Mouse (Mus musculus) lung, adult 18-20 months (tissue): Measurements from ENCODE around the gene Igf2bp3.

ENCODE experiments used
- DNase-seq, 2 experiments: peaks; one replicate each; pipeline ENCODE4 v3.0.0; 2022; ENCODE audit warnings: mixed read lengths in 2 of 2

The Igf2bp3 gene

GRCm38 (mm10) chr6:49173265-49173664 lies 41.5 kb downstream of the Igf2bp3 start:
- DNase-seq, result no peak

DNA sequence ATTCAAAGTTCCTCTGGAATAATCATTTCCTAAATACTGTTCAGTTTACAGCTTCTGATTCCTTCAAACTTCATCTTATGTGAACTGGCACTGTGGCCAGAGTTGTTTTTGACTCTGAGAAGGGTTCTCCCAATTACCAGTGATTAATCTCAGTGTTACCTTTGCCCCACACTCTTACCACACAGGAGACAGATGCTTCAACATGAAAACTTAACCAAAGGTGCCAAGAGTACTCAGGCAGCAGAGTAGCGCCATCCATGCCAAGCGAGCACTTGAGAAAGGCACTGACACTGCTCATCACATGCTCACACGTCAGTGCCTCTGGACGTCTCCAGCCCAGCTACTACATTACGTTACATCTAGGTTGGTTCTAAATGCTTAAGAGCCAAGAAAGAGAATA lies 43.5 kb downstream of the Igf2bp3 start:
- no peak for DNase-seq

- DNase-seq, result no peak
Observed at GRCm38 (mm10) chr6:49168648-49169047, 46.1 kb downstream of the Igf2bp3 start.

- no peak for DNase-seq
Observed at GRCm38 (mm10) chr6:49167406-49167805, 47.4 kb downstream of the Igf2bp3 start.

- DNase-seq, result no peak
Observed at GRCm38 (mm10) chr6:49166318-49166717, 48.4 kb downstream of the Igf2bp3 start.

- DNase-seq, result no peak
Observed at GRCm38 (mm10) chr6:49165855-49166254, 48.9 kb downstream of the Igf2bp3 start.

DNA sequence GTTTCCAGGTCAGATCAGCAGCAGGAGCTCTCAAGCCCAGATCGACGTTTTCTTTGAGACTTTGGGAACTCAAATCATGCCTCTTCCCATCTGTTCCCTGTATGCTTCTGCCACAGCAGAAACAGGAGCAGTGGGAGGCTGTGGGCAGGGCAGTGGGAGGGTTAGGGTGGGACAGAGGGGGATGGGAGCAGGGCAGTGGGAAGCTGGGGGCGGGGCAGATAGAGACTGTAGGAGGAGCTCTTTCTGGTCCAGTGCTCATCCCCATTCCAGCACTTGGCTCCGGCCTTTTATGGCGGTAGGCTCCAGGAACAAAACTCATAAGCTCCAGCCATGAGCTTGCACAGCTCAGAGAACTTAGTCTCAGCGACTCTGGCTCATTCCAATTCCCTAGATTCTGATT lies 49.7 kb downstream of the Igf2bp3 start:
- DNase-seq, result no peak

DNA sequence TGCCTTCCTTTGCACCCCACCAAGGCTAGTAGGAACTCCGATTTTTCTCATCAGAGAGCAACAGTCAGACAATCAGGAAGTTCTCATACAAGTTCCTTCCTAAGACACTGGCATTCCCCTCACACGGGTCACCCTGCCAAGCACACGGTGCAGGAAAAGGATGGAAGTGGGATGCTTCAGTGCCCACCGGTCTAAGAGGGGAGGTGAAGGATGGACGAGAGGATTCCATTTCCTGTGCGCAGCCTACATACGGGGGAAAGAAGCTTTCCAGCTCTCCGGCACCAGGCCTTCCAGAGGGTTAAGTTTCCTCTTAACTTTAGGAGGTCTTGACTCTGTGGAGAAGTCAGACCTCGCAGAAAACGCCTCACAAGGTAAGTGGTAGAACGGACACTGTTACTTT lies 50.1 kb downstream of the Igf2bp3 start:
- DNase-seq, result no peak

- DNase-seq, result no peak
Observed at GRCm38 (mm10) chr6:49159971-49160370, 54.8 kb downstream of the Igf2bp3 start.

GRCm38 (mm10) chr6:49156826-49157175 lies 58.0 kb downstream of the Igf2bp3 start:
- no peak for DNase-seq

DNA sequence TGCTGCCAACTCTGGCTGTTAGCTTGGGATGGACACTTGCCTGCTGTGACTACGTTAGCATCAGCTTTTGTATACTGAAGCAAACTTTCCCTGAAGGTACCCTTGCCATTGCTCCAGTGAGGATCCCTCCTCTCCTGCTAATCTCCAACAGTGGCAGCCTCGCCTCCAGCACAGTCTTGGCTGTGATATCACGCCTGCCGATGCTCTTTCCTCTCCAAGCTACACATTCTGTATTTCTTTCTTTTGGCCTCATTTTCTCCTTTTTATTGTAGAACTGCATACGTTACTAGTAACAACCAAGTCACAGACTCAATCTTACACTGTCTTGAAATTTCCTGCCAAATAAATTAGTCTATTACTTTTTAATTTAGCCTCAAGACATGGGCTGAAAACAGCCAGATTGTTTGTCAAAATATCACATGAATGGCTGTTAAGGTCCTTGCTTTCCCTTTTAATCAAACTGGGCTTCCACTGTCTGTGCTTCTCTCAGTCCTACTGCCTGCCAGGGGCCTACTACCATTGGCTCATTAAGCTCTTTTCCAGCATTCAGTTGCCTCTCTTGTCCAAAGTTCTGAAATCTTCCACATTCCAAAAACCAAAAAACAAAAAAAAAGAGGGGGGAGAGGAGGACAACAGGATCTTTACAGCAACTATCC lies 58.5 kb downstream of the Igf2bp3 start:
- DNase-seq, result no peak

GRCm38 (mm10) chr6:49151465-49151864 lies 63.3 kb downstream of the Igf2bp3 start:
- no peak for DNase-seq

DNA sequence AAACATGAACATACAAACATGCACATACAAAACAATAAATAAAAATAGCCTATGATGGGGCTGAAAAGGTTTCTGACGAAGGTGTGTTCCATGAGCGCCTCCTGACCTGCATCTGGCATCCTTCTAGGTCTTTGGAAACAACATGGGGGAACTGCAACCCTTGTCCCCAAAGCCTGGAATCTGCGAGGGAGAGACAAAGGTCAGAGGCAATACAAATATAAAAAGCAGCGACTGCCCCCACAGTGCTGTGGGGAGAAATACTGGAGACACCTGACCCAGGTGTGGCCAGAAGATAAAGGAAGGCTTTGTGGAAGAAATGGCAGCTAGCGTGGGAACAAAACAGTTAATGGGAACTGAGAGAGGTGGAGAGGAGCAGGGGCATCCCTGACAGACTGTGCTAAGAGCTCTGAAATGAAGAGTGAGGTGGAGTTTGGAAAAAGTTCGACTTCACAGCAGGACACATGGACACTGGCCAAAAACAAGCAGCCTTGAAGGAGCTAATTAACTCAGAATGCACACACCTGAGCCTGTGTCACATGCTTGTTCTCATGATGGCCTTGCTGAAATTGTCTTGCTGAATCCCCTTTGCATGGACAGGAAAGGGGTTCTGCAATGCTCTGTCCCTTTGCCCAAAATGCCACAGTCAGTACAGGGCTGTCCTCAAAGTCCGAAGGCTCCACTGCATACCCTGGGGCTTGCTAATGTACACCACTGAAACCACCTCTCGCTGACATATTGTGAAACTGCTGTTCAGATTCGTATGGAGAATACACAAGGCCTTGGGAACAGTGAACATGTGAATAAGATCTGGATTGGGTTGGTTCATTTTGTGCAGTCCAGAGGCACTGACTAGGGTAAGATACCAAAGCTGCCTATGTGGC lies 64.2 kb downstream of the Igf2bp3 start:
- no peak for DNase-seq

- DNase-seq, result no peak
Observed at GRCm38 (mm10) chr6:49149202-49149930, 65.4 kb downstream of the Igf2bp3 start.

- no peak for DNase-seq
Observed at GRCm38 (mm10) chr6:49148781-49149180, 66.0 kb downstream of the Igf2bp3 start.

- DNase-seq, result no peak
Observed at GRCm38 (mm10) chr6:49148368-49148767, 66.4 kb downstream of the Igf2bp3 start.

GRCm38 (mm10) chr6:49146461-49146860 lies 68.3 kb downstream of the Igf2bp3 start:
- DNase-seq, result no peak

GRCm38 (mm10) chr6:49142428-49142827 lies 72.3 kb downstream of the Igf2bp3 start:
- DNase-seq, result peak; percentile 17 to 41

- DNase-seq, result no peak
Observed at GRCm38 (mm10) chr6:49141125-49141524, 73.6 kb downstream of the Igf2bp3 start.

DNA sequence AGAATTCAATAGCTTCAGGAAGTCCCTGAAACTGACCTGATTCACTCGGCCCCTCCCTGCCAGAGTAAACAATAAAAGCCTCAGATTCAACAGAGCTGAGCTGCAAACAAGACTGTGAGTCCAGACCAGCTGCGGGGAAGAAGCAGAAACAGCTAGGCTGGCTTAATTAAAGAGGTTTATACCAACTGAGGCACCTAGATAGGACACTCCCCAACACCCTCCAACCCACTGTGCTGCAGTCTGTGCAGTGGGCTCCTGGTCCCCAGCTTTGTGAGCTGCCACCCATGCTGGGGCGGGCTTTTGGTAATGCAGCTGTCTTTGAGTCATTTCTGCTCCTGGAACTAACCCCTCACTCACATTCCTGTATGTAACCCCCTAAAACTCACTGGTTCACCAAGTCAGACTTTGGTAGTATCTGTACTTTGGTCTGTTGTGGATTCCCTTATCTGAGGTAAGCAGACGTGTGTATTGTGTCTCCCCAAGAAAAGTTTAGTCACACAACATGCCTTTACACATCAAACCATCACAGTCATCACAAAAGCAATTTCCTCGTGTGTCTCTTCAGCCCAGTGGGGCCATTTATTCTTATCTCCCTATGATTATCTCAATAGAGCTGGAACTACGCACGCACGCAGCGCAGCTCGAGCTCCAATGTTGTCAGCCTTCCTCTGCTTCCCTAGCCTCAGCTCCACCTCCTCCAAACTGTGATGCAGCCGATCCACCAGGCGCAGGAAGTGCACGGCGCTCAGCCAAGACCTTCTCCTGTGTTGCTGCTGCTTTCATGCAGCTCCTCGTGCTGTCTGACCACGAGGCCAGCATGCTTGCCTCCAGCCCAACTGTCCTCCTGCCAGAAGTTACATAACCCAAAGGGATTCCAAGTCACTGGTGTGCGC lies 76.4 kb downstream of the Igf2bp3 start:
- no peak for DNase-seq

GRCm38 (mm10) chr6:49136739-49137138 lies 78.0 kb downstream of the Igf2bp3 start:
- no peak for DNase-seq

- no peak for DNase-seq
Observed at GRCm38 (mm10) chr6:49132352-49133090, 82.2 kb downstream of the Igf2bp3 start.
